Mouse (Mus musculus): Measurements from ENCODE around the gene Prkag1. TPM values are rescaled to one million over a fixed set of nuclear protein-coding genes. Genes with fewer than 3 reads are reported as not detected.
"Not testable (repeated sequence)": the region's sequence is repeated elsewhere in the genome, so short reads cannot be mapped to it uniquely, and the experiment has no call there.

The Prkag1 gene
- total RNA-seq, 1 experiment from 2014 or later = 59.1 TPM

GRCm38 (mm10) chr15:98822147-98822546 lies 9.2 kb downstream of the Prkag1 start:
- no peak for DNase-seq

GRCm38 (mm10) chr15:98821403-98821802 lies 9.9 kb downstream of the Prkag1 start:
- DNase-seq = peak; percentile 50

- no peak for DNase-seq
Observed at GRCm38 (mm10) chr15:98820937-98821336, 10.4 kb downstream of the Prkag1 start.

- no peak for DNase-seq
Observed at GRCm38 (mm10) chr15:98818171-98818570, 13.2 kb downstream of the Prkag1 start.

GRCm38 (mm10) chr15:98812741-98813424 lies 18.4 kb downstream of the Prkag1 start:
- DNase-seq = no peak

- DNase-seq = not testable (repeated sequence)
Observed at GRCm38 (mm10) chr15:98810212-98810611, 21.1 kb downstream of the Prkag1 start.

- no peak for DNase-seq
Observed at GRCm38 (mm10) chr15:98809390-98809789, 21.9 kb downstream of the Prkag1 start, which contains the start of gene Ddn. Ddn (minus strand) TSS chr15:98809490.

- no peak for DNase-seq
Observed at GRCm38 (mm10) chr15:98808651-98809134, 22.6 kb downstream of the Prkag1 start.

- peak; percentile 68 for DNase-seq
Observed at GRCm38 (mm10) chr15:98807895-98808650, 23.2 kb downstream of the Prkag1 start.

- peak; percentile 43 for DNase-seq
Observed at GRCm38 (mm10) chr15:98806809-98807770, 24.2 kb downstream of the Prkag1 start.

GRCm38 (mm10) chr15:98806071-98806808 lies 25.1 kb downstream of the Prkag1 start:
- no peak for DNase-seq

- peak; percentile 89 for DNase-seq
Observed at GRCm38 (mm10) chr15:98805324-98806040, 25.8 kb downstream of the Prkag1 start.

- peak; percentile 89 for DNase-seq
Observed at GRCm38 (mm10) chr15:98804054-98804453, 27.3 kb downstream of the Prkag1 start.

- no peak for DNase-seq
Observed at GRCm38 (mm10) chr15:98802926-98803325, 28.4 kb downstream of the Prkag1 start.

- DNase-seq = peak; percentile 92
Observed at GRCm38 (mm10) chr15:98799396-98799795, 31.9 kb downstream of the Prkag1 start.

- DNase-seq = no peak
Observed at GRCm38 (mm10) chr15:98798903-98799302, 32.4 kb downstream of the Prkag1 start.

- DNase-seq = no peak
Observed at GRCm38 (mm10) chr15:98797835-98798492, 33.4 kb downstream of the Prkag1 start.

GRCm38 (mm10) chr15:98796803-98797595 lies 34.3 kb downstream of the Prkag1 start:
- no peak for DNase-seq

GRCm38 (mm10) chr15:98793141-98793698 lies 38.1 kb downstream of the Prkag1 start:
- no peak for DNase-seq

Data from adrenal gland, postnatal 14 days (tissue).